Mouse (Mus musculus) gastrocnemius, postnatal 36 days (tissue): ENCODE measurements at regions not wholly inside any gene's neighbourhood (a gene's known extent, or its start where the extent isn't known, plus 50 kb on each side); places are given as distances from the start of the nearest gene placed in this dataset.

Experiments used
- DNase-seq, 2 experiments: peaks; one replicate each; pipeline ENCODE4 v3.0.0; 2022
- intact Hi-C: fragments of 180-260 bp; cut with DNase I; formaldehyde crosslinking; loops from one replicate; pipeline ENCODE4 v1.15.1; 2025

- DNase-seq = no peak
- intact Hi-C loops = loop anchor here (10.0 kb wide), 1 partner anchor 553 kb away; no protein-coding TSS in a partner anchor
Observed at GRCm38 (mm10) chr14:61691785-61692372, 84.6 kb downstream of the Kcnrg start.

GRCm38 (mm10) chr14:61694796-61695195 is 87.5 kb downstream of the Kcnrg start:
- intact Hi-C loops = loop anchor here (10.0 kb wide), 1 partner anchor 550 kb away; no protein-coding TSS in a partner anchor
- DNase-seq = peak in 1 of 2 experiments; percentile 16

- no peak for DNase-seq
- intact Hi-C loops = loop anchor here (10.0 kb wide), 1 partner anchor 548 kb away; no protein-coding TSS in a partner anchor
Observed at GRCm38 (mm10) chr14:61696290-61696842, 89.1 kb downstream of the Kcnrg start.

- intact Hi-C loops = loop anchor here (10.0 kb wide), 1 partner anchor 548 kb away; no protein-coding TSS in a partner anchor
- DNase-seq = no peak
Observed at GRCm38 (mm10) chr14:61696886-61697554, 89.8 kb downstream of the Kcnrg start.

GRCm38 (mm10) chr14:61697704-61698103 is 90.4 kb downstream of the Kcnrg start:
- DNase-seq = no peak
- intact Hi-C loops = loop anchor here (10.0 kb wide), 1 partner anchor 547 kb away; no protein-coding TSS in a partner anchor

GRCm38 (mm10) chr14:61698358-61699055 is 91.2 kb downstream of the Kcnrg start:
- intact Hi-C loops = loop anchor here (10.0 kb wide), 1 partner anchor 546 kb away; no protein-coding TSS in a partner anchor

GRCm38 (mm10) chr14:61699638-61700037 is 92.4 kb downstream of the Kcnrg start:
- no peak for DNase-seq
- intact Hi-C loops = loop anchor here (5.0 to 10.0 kb wide), 2 partner anchors 193 to 545 kb away; no protein-coding TSS in a partner anchor

More at GRCm38 (mm10) chr14:61698358-61699055, 91.2 kb downstream of the Kcnrg start:
- DNase-seq = no peak

- intact Hi-C loops = loop anchor here (5.0 kb wide), 1 partner anchor 191 kb away; no protein-coding TSS in a partner anchor
- no peak for DNase-seq
Observed at GRCm38 (mm10) chr14:61701131-61701530, 93.9 kb downstream of the Kcnrg start.

GRCm38 (mm10) chr14:61703916-61704315 is 96.7 kb downstream of the Kcnrg start:
- intact Hi-C loops = loop anchor here (5.0 kb wide), 1 partner anchor 188 kb away; no protein-coding TSS in a partner anchor
- no peak for DNase-seq

GRCm38 (mm10) chr14:61706984-61707383 is 99.7 kb downstream of the Kcnrg start:
- intact Hi-C loops = no loop called here

GRCm38 (mm10) chr14:61708331-61708730 is 101.1 kb downstream of the Kcnrg start:
- DNase-seq = no peak
- intact Hi-C loops = no loop called here

More at GRCm38 (mm10) chr14:61706984-61707383, 99.7 kb downstream of the Kcnrg start:
- DNase-seq = no peak

GRCm38 (mm10) chr14:61715746-61716145 is 108.5 kb downstream of the Kcnrg start:
- no peak for DNase-seq
- intact Hi-C loops = no loop called here

- intact Hi-C loops = no loop called here
- no peak for DNase-seq
Observed at GRCm38 (mm10) chr14:61718392-61719124, 111.3 kb downstream of the Kcnrg start.

GRCm38 (mm10) chr14:61721302-61721701 is 114.0 kb downstream of the Kcnrg start:
- no peak for DNase-seq
- intact Hi-C loops = no loop called here

- no peak for DNase-seq
- intact Hi-C loops = no loop called here
Observed at GRCm38 (mm10) chr14:61724942-61725341, 117.7 kb downstream of the Kcnrg start.

- intact Hi-C loops = no loop called here
- DNase-seq = no peak
Observed at GRCm38 (mm10) chr14:61728562-61728961, 121.3 kb downstream of the Kcnrg start.

- DNase-seq = no peak
- intact Hi-C loops = no loop called here
Observed at GRCm38 (mm10) chr14:61735541-61735940, 128.3 kb downstream of the Kcnrg start.

GRCm38 (mm10) chr14:61736384-61737322 is 129.4 kb downstream of the Kcnrg start:
- DNase-seq = no peak
- intact Hi-C loops = no loop called here
